Mouse (Mus musculus): Measurements from ENCODE around the gene Epha4.

Epha4 gene

DNA sequence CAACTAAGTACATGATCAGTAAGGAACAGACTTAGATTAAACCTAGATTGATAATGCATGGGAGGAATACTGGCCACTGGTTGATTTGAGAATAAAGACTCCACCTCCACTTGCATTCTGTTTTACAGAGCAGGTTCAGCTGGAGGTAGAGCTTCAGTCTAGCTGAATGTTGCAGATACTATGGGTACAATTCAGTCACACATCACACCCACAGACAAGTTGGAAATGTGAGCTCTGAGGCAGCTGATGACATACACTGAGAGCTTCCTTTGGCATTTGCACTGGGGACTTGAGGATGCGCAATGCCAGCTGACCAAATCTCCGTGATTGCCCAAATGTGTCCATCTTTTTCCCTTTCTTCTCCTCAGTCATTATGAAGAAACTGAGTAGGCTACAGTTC is 125.8 kb downstream of the Epha4 start:
- no peak for DNase-seq

DNA sequence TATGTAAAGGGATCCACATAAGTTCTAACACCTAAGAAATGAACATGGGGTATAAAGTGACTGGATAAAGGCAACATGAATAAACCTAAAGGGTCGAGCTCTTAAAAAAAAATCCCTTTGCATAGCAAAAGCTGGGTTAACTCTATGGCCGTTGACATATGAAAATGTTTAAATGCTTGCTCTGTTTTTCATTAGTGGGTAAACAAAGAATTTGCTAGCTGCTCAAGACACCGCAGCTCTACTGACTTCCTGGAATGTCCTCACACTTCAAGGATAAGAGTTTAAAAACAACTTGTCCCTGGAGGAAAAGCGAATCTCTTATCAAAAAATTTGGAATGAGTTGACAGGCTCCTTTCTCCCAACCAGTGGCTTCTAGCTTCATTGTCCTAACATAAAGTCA is 126.3 kb downstream of the Epha4 start:
- no peak for DNase-seq

DNA sequence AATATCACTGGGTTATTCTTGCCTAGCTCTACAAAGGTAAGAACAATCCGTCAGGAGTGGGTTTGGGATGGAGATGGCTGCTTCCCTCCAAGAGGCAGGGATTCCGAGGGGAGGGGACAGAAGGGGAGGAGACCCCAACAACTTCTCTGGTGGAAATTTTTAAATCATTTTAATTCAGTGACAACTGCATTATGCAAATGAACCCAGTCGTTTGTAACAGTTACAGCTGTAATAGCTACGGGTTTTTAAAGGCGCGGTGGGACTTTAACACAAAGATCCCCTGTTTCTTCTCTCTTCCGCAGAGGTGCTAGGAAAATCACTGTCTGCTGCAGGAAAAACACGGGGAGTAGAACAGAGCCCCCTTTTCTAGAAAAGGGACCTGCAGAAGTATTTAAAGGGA is 129.3 kb downstream of the Epha4 start:
- DNase-seq: no peak

DNA sequence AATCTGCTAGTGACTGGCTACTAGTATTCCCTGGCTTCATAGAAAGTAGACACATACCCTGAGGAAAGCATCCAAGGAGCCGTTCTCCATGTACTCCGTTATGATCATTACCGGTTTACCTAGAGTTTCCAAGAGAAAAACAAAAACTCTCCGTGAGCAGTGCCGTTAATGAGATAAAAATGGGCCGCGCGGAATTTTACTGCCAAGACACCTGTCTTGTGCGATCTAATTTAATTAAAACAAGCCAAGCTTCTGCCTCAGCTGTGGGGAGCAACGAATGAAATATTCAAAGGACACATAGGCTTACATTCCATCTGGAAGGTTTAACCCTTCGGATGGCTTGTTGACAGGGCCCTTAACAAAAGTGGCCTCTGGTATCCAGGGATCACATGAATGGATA is 131.4 kb downstream of the Epha4 start:
- DNase-seq: no peak

DNA sequence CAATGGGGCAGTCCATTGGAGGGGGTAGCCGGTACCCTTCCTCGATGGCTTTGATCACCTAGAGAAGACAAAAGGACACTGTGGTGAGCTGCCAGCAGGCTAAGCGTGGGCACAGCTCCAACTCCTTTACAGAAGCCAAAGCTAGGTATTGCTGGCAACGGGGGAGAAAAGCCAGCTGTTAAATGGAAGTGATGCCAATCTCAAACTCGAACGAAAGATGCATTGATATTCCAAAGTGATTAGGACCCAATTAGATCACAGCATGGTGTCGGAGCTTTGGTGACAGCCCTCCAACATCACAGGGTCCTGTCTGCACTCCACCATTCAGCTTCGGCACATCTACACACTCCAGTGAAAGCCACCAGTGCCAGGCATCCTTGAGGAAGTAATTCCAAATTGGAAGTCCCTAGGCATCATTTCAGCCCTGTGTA is 137.3 kb downstream of the Epha4 start:
- DNase-seq: no peak

DNA sequence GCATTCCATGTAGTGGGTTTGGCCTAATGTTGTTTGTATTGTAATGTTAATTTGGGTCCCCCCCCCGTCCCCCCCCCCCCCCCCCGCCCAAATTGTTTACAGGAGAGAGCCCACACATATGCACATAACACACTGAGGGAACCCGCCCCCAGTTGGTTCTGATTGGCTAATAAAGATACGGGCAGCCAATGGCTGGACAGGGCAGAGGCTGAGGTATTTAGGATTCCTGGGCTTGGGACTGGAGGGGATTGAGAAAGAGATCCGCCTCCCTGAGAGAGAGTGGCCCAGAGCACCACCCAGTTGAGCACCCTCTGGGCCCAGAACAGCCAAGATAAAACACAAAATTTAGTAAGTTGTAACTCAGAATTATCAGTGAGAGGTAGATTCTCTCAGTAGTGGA is 140.8 kb downstream of the Epha4 start:
- DNase-seq: no peak

DNA sequence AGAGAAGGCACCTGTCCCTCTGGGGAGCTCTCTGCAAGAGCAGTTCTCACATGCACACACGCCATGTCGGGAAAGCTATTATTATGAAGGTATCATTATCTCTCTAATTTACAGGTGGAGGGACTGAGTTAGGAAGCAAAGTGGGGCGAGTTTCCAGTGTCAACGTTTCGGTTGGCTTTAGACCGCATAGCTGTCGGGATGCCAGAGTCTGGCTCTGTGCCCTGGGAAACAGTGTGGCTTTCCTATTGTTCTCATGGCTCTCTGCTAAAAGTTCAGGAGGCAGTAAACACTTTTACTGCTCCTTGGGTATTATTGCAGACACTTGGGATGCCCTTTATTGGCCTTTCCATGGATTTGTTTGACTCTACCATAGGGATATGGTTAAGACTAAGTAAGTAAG is 144.0 kb downstream of the Epha4 start:
- DNase-seq: no peak

DNA sequence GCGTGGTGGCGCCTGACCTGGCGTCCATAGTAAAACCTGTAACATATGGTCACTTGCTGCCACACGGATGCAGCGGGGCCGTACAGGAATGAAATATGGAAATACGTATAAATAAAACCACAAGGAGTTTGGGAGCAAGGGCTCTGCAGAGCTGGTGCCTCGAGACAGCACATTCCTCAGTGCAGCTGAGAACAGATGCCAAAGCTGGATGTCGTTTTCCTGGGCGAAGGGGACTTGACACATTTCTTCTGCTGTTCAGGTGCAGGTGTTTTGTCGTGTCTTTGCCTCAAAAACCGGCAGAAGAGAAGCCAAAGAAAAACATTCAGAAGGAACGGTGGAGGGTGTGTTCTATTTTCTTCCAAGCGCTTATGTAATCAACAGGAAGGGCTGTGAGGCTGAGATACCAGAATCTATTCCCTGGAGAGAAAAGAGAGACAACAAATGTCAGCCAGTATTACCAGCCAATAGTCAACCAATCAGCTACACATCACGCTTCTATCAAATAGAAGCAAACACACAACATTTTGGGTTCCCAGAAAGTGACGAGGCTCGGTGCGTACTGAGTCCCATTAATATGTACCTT is 145.5 kb downstream of the Epha4 start:
- DNase-seq: no peak

DNA sequence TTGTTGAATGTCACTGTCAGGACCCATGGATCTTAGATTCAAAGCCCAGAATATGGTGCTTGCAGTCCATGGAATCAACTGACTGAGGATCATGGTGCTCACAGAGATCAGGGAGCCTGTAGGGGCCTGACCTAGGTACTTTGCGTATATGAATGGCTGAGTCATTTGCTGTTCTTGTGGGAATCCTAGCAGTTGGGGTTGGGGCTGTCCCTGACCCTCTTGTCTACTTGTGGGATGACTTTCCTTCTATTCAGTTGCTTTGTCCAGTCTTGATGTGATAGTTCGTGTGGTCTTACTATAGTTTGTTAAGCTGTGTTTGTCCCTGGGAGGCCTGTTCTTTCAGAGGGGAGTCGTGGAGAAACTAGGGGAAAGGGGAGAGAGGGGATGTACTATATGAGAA is 149.0 kb downstream of the Epha4 start:
- no peak for DNase-seq

DNA sequence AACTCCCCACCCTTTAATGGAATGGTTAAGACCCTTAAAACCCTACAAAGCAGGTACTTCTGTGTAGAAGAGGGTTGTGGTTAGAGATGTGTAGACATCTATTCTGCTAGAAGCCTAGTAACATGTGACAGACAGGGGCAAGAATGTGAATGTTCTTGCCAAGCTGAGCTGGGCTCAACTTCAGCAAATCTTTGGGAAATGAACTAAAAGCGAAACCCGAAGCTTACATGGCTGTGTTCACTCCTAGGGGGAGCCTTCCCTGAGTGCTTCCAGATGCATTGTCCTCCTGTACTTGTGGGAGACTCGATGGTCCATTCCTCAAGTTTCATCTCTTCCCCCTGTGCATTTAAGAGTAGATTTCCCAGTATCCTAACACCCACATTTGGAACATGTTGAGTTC is 150.3 kb downstream of the Epha4 start:
- DNase-seq: no peak

DNA sequence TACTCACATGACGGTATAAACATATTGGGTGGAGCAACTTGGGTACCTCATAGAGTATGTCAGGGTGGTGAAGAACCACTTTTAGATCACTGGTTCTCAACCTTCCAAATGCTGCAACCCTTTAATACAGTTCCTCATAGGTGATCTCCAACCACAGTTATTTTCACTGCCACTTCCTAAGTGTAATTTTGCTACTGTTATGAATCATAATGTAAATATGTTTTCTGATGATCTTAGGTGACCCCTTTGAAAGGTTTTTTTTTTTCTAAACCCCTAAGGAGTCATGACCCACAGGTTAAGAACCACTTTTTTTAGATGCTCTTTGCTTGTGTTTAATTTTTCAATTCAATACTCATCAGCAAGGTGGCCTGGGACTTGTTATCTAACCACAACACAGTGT is 151.0 kb downstream of the Epha4 start:
- no peak for DNase-seq

DNA sequence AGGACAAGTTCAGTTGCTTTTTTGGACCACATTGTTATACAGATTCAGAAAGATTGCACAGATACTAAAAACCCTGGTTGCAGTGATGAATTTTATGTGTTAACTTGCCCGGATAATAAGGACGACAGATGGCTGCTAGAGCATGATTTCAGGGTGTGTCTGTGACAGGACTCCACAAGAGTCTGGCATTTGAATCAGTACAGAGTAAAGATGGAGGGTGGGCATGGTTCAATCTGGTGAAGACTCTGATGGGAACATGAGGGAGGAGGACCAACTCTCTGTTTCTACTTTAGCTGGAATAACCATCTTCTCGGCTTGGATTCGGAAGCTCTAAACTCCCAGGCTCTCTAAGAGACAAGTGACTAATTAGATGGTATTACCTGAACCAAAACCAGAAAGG is 168.4 kb downstream of the Epha4 start:
- DNase-seq: no peak

DNA sequence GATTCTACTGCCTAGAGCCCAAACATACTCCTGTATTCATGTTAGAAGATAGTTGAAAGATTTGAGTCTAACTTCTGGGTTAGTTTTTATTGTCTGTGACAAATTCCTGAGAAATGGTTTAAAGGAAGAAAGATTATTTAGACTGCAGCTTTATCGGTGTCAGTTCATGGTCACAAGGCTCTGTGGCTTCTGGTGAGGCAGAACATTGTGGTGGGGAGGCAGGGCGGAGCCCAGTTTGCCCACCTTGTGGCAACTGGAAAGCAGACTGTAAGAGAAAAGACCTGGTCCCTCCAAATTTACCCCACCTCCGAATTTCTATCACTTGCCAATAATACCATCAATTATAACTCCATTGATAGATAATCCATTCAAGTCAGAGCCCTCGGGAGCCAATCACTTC is 171.1 kb downstream of the Epha4 start:
- no peak for DNase-seq

DNA sequence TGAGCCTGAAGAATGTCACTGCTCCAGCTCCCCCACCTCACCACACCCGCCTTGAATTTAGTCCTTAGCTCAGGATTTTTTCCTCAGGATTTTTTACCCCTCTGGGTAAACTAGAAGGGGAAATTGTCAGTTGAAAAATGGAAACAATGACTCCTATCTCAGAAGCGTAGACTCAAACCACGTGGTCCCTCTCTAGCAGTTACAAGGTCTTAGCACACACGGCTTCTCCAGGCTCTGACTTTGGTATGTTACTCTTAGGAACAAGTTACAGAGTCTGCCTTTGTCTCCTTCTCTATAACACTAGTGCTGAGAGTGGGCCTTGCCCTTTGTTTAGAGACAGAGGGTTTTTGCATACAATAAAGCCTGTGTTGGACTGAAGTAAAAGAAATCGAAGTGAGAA is 175.2 kb downstream of the Epha4 start:
- no peak for DNase-seq

DNA sequence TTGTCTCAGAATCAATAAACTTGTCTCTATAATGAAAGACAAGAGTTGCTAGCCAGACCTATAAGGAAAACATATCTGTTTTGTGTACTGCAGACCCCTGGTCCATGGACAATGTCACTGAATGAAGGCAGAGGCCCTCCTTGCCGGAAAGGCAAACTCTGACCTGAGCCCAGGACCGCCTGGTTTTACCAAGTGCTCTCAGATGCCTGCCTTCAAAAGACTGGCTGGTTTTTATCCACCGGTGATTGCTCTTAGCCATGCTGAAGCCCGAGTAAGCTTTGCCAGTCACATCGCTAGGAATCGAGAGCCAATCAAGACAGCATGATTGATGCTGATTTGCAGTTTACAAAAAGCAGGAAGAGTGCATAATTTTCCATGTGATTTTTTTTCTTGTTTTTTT is 176.5 kb downstream of the Epha4 start:
- DNase-seq: no peak

DNA sequence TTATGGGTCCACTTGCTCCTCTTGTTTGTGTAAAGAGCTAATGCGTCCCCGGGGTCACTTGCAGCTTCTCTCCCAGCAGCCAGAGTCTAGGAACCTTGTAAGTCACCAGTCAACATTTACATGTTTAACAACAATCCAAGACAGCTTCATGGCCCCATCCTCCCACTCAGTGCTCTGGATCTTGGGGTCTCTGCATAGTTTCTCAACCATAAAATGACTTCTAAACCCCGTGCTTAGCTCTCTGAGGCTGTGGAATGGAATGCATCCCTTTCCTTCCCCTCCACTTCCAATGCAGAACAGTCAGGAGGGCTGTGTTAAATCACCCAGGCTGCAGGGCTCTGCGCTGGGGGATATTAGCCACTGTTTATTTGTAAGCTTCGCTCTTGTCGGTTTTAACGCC is 178.0 kb downstream of the Epha4 start:
- DNase-seq: no peak

DNA sequence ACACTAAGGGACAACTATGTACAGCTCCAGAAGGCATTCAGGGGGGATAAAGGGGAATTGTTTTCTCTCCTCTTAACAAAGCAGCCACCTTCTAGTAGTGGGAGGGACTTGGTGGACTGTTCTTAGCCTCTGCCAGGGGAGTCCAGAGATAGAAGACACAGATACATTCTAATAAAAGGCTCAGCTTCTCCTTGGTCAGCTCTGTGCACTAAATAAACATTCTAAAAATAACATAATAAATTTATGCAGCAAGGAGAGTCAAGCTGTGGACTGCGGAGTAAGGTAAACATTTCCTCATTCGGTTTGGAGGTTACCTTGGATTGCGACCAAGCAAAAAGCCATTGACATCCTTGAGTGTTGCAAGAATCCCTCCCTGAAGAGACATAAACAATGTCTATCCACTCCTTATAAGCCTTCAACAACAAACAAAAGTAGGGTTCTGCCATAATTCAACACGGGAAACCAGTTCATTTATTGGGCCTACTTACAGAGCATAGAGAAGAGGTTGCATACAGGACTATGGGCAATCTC is 196.2 kb downstream of the Epha4 start:
- no peak for DNase-seq

All from lung, postnatal 4 days (tissue).